Mouse (Mus musculus) ES-E14 (cell line): ENCODE measurements around the gene Cbx4.

Experiments
- CHD2 ChIP-seq: IDR thresholded peaks from 2 replicates; pipeline ENCODE4 v1.6.1; 2014; ENCODE audit warnings: mild to moderate bottlenecking, low read depth, low read length, inconsistent platforms
- MAFK ChIP-seq: IDR thresholded peaks from 2 replicates; pipeline ENCODE4 v1.6.1; 2014; ENCODE audit warnings: mild to moderate bottlenecking, low read depth, low read length, inconsistent platforms; ENCODE audit not compliant: insufficient read depth
- ZNF384 ChIP-seq: IDR thresholded peaks from 2 replicates; pipeline ENCODE4 v1.6.1; 2012; ENCODE audit warnings: low read depth, low read length, inconsistent platforms

DNA sequence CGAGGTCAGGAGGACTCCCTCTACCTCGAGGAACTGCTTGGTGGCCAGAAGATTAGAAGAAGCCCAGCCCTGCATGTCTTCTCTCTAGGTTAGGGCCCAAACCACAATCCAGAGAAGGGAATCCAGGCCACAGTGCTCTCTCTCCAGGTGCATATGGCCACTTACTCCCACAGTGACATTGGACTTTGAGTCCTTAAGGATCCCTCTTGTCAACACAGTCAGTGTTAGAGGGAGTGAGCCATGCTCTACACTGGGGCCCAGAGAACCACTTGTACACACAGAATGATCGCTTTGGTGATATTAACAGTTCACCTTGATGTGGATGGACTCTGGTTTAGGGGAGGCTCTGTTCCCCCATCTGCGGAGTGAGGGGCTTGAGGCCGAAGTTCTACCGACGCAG is 13.8 kb downstream of the Cbx4 start:
- TF ChIP-seq MAFK = no peak
- no peak for TF ChIP-seq CHD2
- TF ChIP-seq ZNF384 = no peak
